Mouse (Mus musculus) hindbrain, embryonic 14.5 days (tissue): ENCODE results near the gene Cygb. TPM values are rescaled to one million over a fixed set of nuclear protein-coding genes. Genes with fewer than 3 reads are reported as not detected.

Experiments
- ATAC-seq: fragments of 200-750 bp; cut with Nextera tagmentation; 2 replicates; pipeline ENCODE4 v1.8.0; 2017; ENCODE audit warnings: moderate number of reproducible peaks, mild to moderate bottlenecking, moderate TSS enrichment, moderate library complexity; ENCODE audit not compliant: low FRiP score
- DNase-seq: peaks from one replicate; pipeline ENCODE4 v3.0.0-alpha.2; 2015; ENCODE audit warnings: low spot score
- H3K27ac ChIP-seq: fragments of 300-500 bp; sonication (generic); 2 replicates; pipeline ENCODE4 v1.5.1; 2014; ENCODE audit warnings: mild to moderate bottlenecking, moderate library complexity
- H3K27me3 ChIP-seq: fragments of 300-500 bp; sonication (generic); 2 replicates; pipeline ENCODE4 v1.6.1; 2014; ENCODE audit warnings: mild to moderate bottlenecking, low read length, mixed read lengths; ENCODE audit not compliant: control insufficient read depth, insufficient read depth
- H3K36me3 ChIP-seq: fragments of 300-500 bp; sonication (generic); replicated peaks from 2 replicates; pipeline ENCODE4 v1.6.1; 2014; ENCODE audit not compliant: control insufficient read depth, insufficient read depth
- H3K4me1 ChIP-seq: fragments of 300-500 bp; sonication (generic); replicated peaks from 2 replicates; pipeline ENCODE4 v1.6.1; 2014; ENCODE audit warnings: antibody characterized with exemption, low read length, mixed read lengths; ENCODE audit not compliant: control insufficient read depth, insufficient read depth
- H3K4me2 ChIP-seq: fragments of 300-500 bp; sonication (generic); replicated peaks from 2 replicates; pipeline ENCODE4 v1.6.1; 2014; ENCODE audit warnings: mild to moderate bottlenecking, moderate library complexity
- H3K4me3 ChIP-seq: fragments of 300-500 bp; sonication (generic); replicated peaks from 2 replicates; pipeline ENCODE4 v1.5.1; 2014; ENCODE audit warnings: mild to moderate bottlenecking, low read length
- H3K9ac ChIP-seq: fragments of 300-500 bp; sonication (generic); 2 replicates; pipeline ENCODE4 v1.6.1; 2014
- H3K9me3 ChIP-seq: fragments of 300-500 bp; sonication (generic); 2 replicates; pipeline ENCODE4 v1.6.1; 2016; ENCODE audit warnings: low read length; ENCODE audit not compliant: control insufficient read depth
- WGBS: fragments of 180-500 bp; shearing (Covaris S2); extraction: QIAGEN DNeasy Blood & Tissue Kit; methylation state at CpG from one replicate; pipeline ENCODE4 v1.1.7; 2014; 5-methylcytosine and 5-hydroxymethylcytosine counted together
- polyA plus RNA-seq: library from polyadenylated mRNA; unstranded; fragments of >200 nt; fragmentation: Nextera tagmentation; extraction: Ambion mirVana; gene quantifications from 2 replicates; pipeline ENCODE4 v1.2.1, GENCODE M21; 2014

Cygb gene
- polyA plus RNA-seq, 1 experiment from 2014 or later = 26.5 TPM

- Histone ChIP-seq H3K9ac (no peak overlapping the region), H3K36me3 (no peaks in the 10 kb centered on the region), H3K27me3 (no peaks in the 10 kb centered on the region), H3K9me3 (no peaks in the 10 kb centered on the region), H3K27ac (no peak overlapping the region), H3K4me1 (no peaks in the 10 kb centered on the region), H3K4me2 (no peak overlapping the region), H3K4me3 (no peak overlapping the region)
- DNase-seq = no peak
- WGBS = 89% methylated on average over 8 of the region's 8 CpGs
- no peak for ATAC-seq
Measured at GRCm38 (mm10) chr11:116602043-116602442, 52.1 kb downstream of the Cygb start.

DNA sequence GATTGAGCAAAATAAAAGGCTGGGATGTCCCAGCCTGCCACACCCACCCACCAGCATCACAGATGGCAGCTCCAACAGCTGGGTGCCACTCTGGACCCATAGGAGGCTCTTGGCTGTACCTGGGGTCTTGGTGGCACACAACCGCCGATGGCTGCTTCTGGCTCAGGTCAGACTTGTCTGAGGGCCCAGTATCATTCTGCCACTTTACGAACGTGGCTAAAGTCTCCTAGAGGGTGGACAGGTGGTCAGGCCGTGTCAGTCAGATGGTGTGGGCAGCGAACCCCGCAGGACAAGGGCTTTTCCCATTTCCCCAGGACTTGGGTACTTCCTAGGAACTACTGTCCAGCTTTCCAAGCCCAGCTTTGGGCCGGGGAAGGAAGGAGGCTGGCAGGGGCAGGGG lies 52.9 kb downstream of the Cygb start:
- WGBS = 92% methylated on average over 8 of the region's 8 CpGs
- Histone ChIP-seq H3K4me3 (no peak overlapping the region), H3K4me2 (no peak overlapping the region), H3K36me3 (no peaks in the 10 kb centered on the region), H3K27me3 (no peaks in the 10 kb centered on the region), H3K4me1 (no peaks in the 10 kb centered on the region), H3K9me3 (no peaks in the 10 kb centered on the region), H3K27ac (no peak overlapping the region), H3K9ac (no peak overlapping the region)
- ATAC-seq = no peak
- no peak for DNase-seq

GRCm38 (mm10) chr11:116599230-116599629 lies 54.9 kb downstream of the Cygb start:
- 93% methylated on average over 15 of the region's 15 CpGs for WGBS
- no peaks in the 10 kb centered on the region for H3K27me3 ChIP-seq
- no peak for DNase-seq
- H3K9ac ChIP-seq = no peak overlapping the region
- ATAC-seq = no peak
- no peak overlapping the region for H3K4me3 ChIP-seq
- no peaks in the 10 kb centered on the region for H3K9me3 ChIP-seq
- no peaks in the 10 kb centered on the region for H3K4me1 ChIP-seq
- H3K27ac ChIP-seq = no peak overlapping the region
- no peaks in the 10 kb centered on the region for H3K36me3 ChIP-seq
- no peak overlapping the region for H3K4me2 ChIP-seq

- H3K9ac ChIP-seq = no peak overlapping the region; the same call in 1 of the 2 replicates
- WGBS = 81% methylated on average over 8 of the region's 8 CpGs
- H3K36me3 ChIP-seq = no peaks in the 10 kb centered on the region
- no peaks in the 10 kb centered on the region for H3K9me3 ChIP-seq
- no peak for ATAC-seq
- no peak overlapping the region for H3K4me2 ChIP-seq
- no peak for DNase-seq
- H3K27ac ChIP-seq = no peak overlapping the region
- H3K27me3 ChIP-seq = no peaks in the 10 kb centered on the region
- no peaks in the 10 kb centered on the region for H3K4me1 ChIP-seq
- no peak overlapping the region for H3K4me3 ChIP-seq
Measured at GRCm38 (mm10) chr11:116598193-116598592, 55.9 kb downstream of the Cygb start.

- H3K36me3 ChIP-seq = no peaks in the 10 kb centered on the region
- no peak overlapping the region for H3K4me3 ChIP-seq
- no peaks in the 10 kb centered on the region for H3K4me1 ChIP-seq
- WGBS = 87% methylated on average over 19 of the region's 19 CpGs
- H3K27me3 ChIP-seq = no peaks in the 10 kb centered on the region
- H3K4me2 ChIP-seq = no peak overlapping the region
- ATAC-seq = no peak
- H3K9ac ChIP-seq = no peak overlapping the region
- no peak overlapping the region for H3K27ac ChIP-seq
- no peak for DNase-seq
- no peaks in the 10 kb centered on the region for H3K9me3 ChIP-seq
Measured at GRCm38 (mm10) chr11:116596766-116597165, 57.3 kb downstream of the Cygb start.

Other genes starting within 250 kb of the Cygb start
- gene Rnf157, start 241.3 kb downstream of the Cygb start, polyA plus RNA-seq = 68.5 and 75.5 TPM in 2 replicates
- gene Ubald2, start 220.2 kb downstream of the Cygb start, polyA plus RNA-seq = 61.4 and 67.6 TPM in 2 replicates
- gene Qrich2, start 188.1 kb downstream of the Cygb start, polyA plus RNA-seq = 0.09 TPM in 1 of 2 replicates, not detected in the other
- 162 and 173 TPM in 2 replicates for gene Prpsap1, start 160.1 kb downstream of the Cygb start, polyA plus RNA-seq
- gene Sphk1, start 123.4 kb downstream of the Cygb start, polyA plus RNA-seq = 4.0 and 4.1 TPM in 2 replicates
- gene Ube2o, start 72.9 kb downstream of the Cygb start, polyA plus RNA-seq = 27.5 and 28.5 TPM in 2 replicates
- 0.15 TPM in 1 of 2 replicates, not detected in the other for gene Aanat, start 67.9 kb downstream of the Cygb start, polyA plus RNA-seq
- 1.1 and 1.2 TPM in 2 replicates for gene Rhbdf2, start 27.3 kb downstream of the Cygb start, polyA plus RNA-seq
- gene Prcd, start 779 bp downstream of the Cygb start, polyA plus RNA-seq = 2.8 and 3.5 TPM in 2 replicates
- not detected in 2 replicates for gene St6galnac1, start 121.2 kb upstream of the Cygb start, polyA plus RNA-seq
- 29.3 and 35.5 TPM in 2 replicates for gene Mxra7, start 173.7 kb upstream of the Cygb start, polyA plus RNA-seq
- gene Mettl23, start 189.0 kb upstream of the Cygb start, polyA plus RNA-seq = 70.0 and 73.9 TPM in 2 replicates
- gene Jmjd6, start 189.1 kb upstream of the Cygb start, polyA plus RNA-seq = 64.6 and 65.7 TPM in 2 replicates
- gene Mfsd11, start 198.1 kb upstream of the Cygb start, polyA plus RNA-seq = 51.9 and 54.4 TPM in 2 replicates
- gene Srsf2, start 198.8 kb upstream of the Cygb start, polyA plus RNA-seq = 556 and 567 TPM in 2 replicates